Mouse (Mus musculus): ENCODE measurements around the gene Bank1. TPM values are rescaled to one million over a fixed set of nuclear protein-coding genes. Genes with fewer than 3 reads are reported as not detected.

The Bank1 gene
- polyA plus RNA-seq, 1 experiment from 2014 or later: 1.8 TPM

DNA sequence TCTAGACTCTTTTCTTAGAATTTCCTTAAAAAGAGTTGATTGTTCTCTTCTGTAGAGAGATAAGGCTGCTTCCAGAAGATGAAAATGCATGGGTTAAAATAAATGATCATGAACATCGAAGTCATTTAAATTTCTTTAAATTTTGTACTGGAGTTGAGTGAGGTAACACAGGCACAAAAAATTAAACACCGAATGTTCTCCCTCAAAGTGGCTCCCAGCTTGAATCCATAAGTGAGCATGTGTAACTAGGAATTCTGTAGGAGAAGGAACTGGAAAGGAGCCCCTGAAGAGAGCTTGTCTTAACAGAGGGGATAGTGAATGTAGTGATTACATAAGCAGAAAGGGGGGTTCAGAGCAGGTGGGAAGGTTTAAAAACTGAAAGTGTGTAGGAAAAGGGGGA, 285.8 kb downstream of the Bank1 start:
- Histone ChIP-seq H3K27ac (ENCODE audit: low read length) (no peak overlapping the region), H3K9me3 (ENCODE audit: control insufficient read depth, low read depth, low read length) (no peaks in the 10 kb centered on the region; the same call in 1 of the 2 replicates), H3K27me3 (ENCODE audit: control insufficient read depth, insufficient read depth, low read length) (no peaks in the 10 kb centered on the region), H3K36me3 (ENCODE audit: control insufficient read depth, insufficient read depth, low read length) (no peaks in the 10 kb centered on the region), H3K4me1 (ENCODE audit: control insufficient read depth, insufficient read depth, low read length) (no peaks in the 10 kb centered on the region), H3K4me3 (ENCODE audit: low read depth, low read length) (no peak overlapping the region), H3K9ac (replicated peaks; ENCODE audit: low read depth, low read length) (no peak overlapping the region), H3K4me2 (replicated peaks; ENCODE audit: low read depth, low read length) (no peak overlapping the region)
- ATAC-seq (ENCODE audit: insufficient number of reproducible peaks, insufficient read depth, low FRiP score, low read depth): no peak
- 82% methylated on average over 2 of the region's 2 CpGs for WGBS

DNA sequence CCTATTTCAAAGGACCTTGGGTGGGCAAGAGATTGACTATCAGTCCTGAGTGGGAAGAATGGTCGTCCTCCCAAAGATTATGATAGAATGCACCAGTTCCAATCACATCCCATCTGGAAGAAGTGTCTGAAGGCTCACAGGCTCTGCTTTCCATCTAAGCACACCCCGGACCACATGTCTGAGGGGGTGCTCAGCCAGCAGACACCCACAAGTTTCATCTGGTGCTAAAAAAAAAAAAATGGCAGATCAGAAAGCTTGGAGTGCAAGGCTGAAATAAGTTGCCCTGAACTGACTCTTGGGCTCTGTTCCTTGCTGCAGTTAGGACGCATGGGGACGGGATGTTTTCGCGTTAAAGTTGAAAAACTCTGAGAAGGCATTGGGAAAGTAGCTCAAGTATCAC, 286.4 kb downstream of the Bank1 start:
- ATAC-seq (ENCODE audit: insufficient number of reproducible peaks, insufficient read depth, low FRiP score, low read depth): no peak
- no peaks in the 10 kb centered on the region; the same call in 1 of the 2 replicates for H3K9me3 ChIP-seq (ENCODE audit: control insufficient read depth, low read depth, low read length)
- H3K36me3 ChIP-seq (ENCODE audit: control insufficient read depth, insufficient read depth, low read length): no peaks in the 10 kb centered on the region
- 87% methylated on average over 6 of the region's 6 CpGs for WGBS
- no peaks in the 10 kb centered on the region for H3K4me1 ChIP-seq (ENCODE audit: control insufficient read depth, insufficient read depth, low read length)
- no peak overlapping the region for H3K9ac ChIP-seq (replicated peaks; ENCODE audit: low read depth, low read length)
- no peaks in the 10 kb centered on the region for H3K27me3 ChIP-seq (ENCODE audit: control insufficient read depth, insufficient read depth, low read length)
- no peak overlapping the region for H3K27ac ChIP-seq (ENCODE audit: low read length)
- no peak overlapping the region for H3K4me3 ChIP-seq (ENCODE audit: low read depth, low read length)
- H3K4me2 ChIP-seq (replicated peaks; ENCODE audit: low read depth, low read length): no peak overlapping the region

DNA sequence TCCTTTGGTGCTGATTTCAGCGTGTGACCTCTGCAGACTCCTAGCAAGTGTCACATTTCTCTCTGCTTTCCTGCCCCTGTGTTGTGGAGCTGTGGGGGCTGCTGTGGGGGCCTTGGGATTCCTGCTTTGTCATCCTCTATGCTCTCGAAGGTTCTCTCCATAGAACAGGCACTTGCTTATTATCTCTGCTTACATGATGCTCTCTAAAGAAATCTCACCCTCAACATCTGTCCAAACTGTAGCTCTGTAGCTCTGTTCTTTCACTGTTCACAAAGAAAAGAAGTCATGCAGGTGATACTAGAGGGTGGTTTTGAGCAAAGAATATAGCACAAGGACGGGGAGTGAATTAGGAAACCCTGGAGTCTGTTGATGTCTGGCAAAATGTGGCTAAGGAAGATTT, 288.6 kb downstream of the Bank1 start:
- Histone ChIP-seq H3K4me1 (ENCODE audit: control insufficient read depth, insufficient read depth, low read length) (no peaks in the 10 kb centered on the region), H3K36me3 (ENCODE audit: control insufficient read depth, insufficient read depth, low read length) (no peaks in the 10 kb centered on the region), H3K9me3 (ENCODE audit: control insufficient read depth, low read depth, low read length) (no peaks in the 10 kb centered on the region), H3K4me2 (replicated peaks; ENCODE audit: low read depth, low read length) (no peak overlapping the region), H3K9ac (replicated peaks; ENCODE audit: low read depth, low read length) (no peak overlapping the region), H3K27me3 (ENCODE audit: control insufficient read depth, insufficient read depth, low read length) (no peaks in the 10 kb centered on the region), H3K4me3 (ENCODE audit: low read depth, low read length) (no peak overlapping the region), H3K27ac (ENCODE audit: low read length) (no peak overlapping the region)
- no peak for ATAC-seq (ENCODE audit: insufficient number of reproducible peaks, insufficient read depth, low FRiP score, low read depth)
- WGBS: 41% methylated on average over 3 of the region's 3 CpGs

DNA sequence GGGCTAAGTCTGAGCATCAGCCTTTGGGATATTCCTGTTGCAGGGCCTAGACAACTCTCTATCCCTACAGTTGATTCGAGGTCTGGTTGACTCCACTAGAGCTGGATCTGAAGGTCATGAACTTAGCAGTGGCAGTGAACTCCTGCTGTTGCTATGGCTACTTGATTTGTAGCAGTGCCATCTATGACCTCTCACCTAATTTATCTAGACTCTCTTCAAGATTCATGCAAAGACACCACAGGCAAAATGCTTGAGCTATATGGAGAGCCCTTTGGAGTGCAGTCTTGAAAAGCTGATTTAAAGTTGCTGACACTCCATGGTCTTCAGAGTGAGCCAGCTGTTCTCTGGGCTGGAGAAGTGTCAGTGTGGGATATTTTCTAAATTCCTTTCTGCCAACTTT, 290.1 kb downstream of the Bank1 start:
- ATAC-seq (ENCODE audit: insufficient number of reproducible peaks, insufficient read depth, low FRiP score, low read depth): no peak

DNA sequence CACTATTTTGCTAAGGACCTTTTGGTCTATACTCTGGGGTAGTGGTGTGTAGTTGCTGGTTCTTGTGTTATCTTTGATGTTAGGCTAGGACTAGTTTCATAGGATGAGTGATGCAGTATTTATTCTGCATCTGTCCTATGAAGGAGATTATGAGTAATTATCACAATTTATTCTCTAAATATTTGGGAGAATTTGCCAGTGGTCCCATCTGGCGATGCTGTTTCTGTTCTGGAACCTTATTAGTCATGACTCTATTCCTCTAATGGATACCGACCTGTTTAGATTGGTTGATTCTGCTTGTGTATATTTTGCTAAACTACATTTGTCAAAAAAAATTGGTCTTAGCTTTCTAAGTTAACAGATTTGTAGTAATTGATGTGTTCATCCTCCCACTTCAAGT, 301.0 kb downstream of the Bank1 start:
- no peaks in the 10 kb centered on the region for H3K27me3 ChIP-seq (ENCODE audit: control insufficient read depth, insufficient read depth, low read length)
- no peak overlapping the region for H3K9ac ChIP-seq (replicated peaks; ENCODE audit: low read depth, low read length)
- no peaks in the 10 kb centered on the region for H3K9me3 ChIP-seq (ENCODE audit: control insufficient read depth, low read depth, low read length)
- no peak overlapping the region for H3K27ac ChIP-seq (ENCODE audit: low read length)
- H3K4me1 ChIP-seq (ENCODE audit: control insufficient read depth, insufficient read depth, low read length): no peaks in the 10 kb centered on the region
- ATAC-seq (ENCODE audit: insufficient number of reproducible peaks, insufficient read depth, low FRiP score, low read depth): no peak; the same call in 1 of the 2 replicates
- WGBS: 46% methylated on average over 2 of the region's 2 CpGs
- H3K4me3 ChIP-seq (ENCODE audit: low read depth, low read length): no peak overlapping the region
- H3K36me3 ChIP-seq (ENCODE audit: control insufficient read depth, insufficient read depth, low read length): no peaks in the 10 kb centered on the region
- no peak overlapping the region for H3K4me2 ChIP-seq (replicated peaks; ENCODE audit: low read depth, low read length)

More for the DNA sequence above, 290.1 kb downstream of the Bank1 start:
- Histone ChIP-seq H3K4me2 (replicated peaks; ENCODE audit: low read depth, low read length) (no peak overlapping the region), H3K27ac (ENCODE audit: low read length) (no peak overlapping the region), H3K9me3 (ENCODE audit: control insufficient read depth, low read depth, low read length) (no peaks in the 10 kb centered on the region), H3K9ac (replicated peaks; ENCODE audit: low read depth, low read length) (no peak overlapping the region), H3K4me1 (ENCODE audit: control insufficient read depth, insufficient read depth, low read length) (no peaks in the 10 kb centered on the region), H3K36me3 (ENCODE audit: control insufficient read depth, insufficient read depth, low read length) (no peaks in the 10 kb centered on the region), H3K4me3 (ENCODE audit: low read depth, low read length) (no peak overlapping the region), H3K27me3 (ENCODE audit: control insufficient read depth, insufficient read depth, low read length) (no peaks in the 10 kb centered on the region)
- WGBS: 34% methylated on average over 1 of the region's 1 CpGs

DNA sequence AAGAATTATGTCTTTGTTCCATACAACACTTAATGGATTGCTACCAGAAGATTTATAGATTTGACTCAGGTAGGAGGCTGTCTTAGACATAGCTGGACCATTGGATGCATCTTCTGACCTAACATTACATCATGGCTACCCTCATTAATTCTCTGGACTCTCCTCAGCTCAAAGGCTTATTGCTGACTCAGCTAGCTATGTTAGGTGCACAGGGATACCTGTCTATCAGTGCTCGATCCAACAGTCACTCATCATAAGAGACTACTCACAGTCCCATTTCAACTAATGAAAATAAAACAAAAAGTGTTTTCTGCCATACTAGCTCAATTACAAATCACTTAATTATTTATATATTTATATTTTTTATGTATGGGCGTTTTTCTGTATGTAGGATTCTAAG, 308.3 kb downstream of the Bank1 start:
- no peak overlapping the region for H3K9ac ChIP-seq (replicated peaks; ENCODE audit: low read depth, low read length)
- ATAC-seq (ENCODE audit: insufficient number of reproducible peaks, insufficient read depth, low FRiP score, low read depth): no peak
- 92% methylated on average over 2 of the region's 2 CpGs for WGBS

DNA sequence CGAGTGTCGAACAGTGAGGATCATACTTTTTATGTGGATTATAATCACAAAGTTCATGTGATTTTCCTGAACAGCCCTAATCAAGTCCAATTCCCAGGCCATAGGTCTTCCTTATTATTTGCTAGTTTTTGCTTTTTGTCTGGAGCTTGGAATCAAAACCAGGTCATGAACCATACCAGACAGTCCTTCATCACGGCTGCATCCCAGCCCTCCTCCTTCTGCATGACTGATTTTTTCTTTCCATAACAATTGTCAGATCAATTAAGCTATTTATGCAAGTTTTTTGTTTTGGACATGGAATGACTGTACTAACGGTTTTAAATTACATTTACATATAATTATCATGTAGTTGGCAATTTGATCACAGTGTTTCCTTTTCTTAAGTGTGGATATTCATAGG, 315.2 kb downstream of the Bank1 start:
- ATAC-seq (ENCODE audit: insufficient number of reproducible peaks, insufficient read depth, low FRiP score, low read depth): no peak
- Histone ChIP-seq H3K4me2 (replicated peaks; ENCODE audit: low read depth, low read length) (no peak overlapping the region), H3K36me3 (ENCODE audit: control insufficient read depth, insufficient read depth, low read length) (no peaks in the 10 kb centered on the region), H3K9ac (replicated peaks; ENCODE audit: low read depth, low read length) (no peak overlapping the region), H3K27me3 (ENCODE audit: control insufficient read depth, insufficient read depth, low read length) (no peaks in the 10 kb centered on the region), H3K4me1 (ENCODE audit: control insufficient read depth, insufficient read depth, low read length) (peaks cover 12% of the 10 kb centered on the region), H3K4me3 (ENCODE audit: low read depth, low read length) (no peak overlapping the region), H3K27ac (ENCODE audit: low read length) (no peak overlapping the region), H3K9me3 (ENCODE audit: control insufficient read depth, low read depth, low read length) (no peaks in the 10 kb centered on the region)
- 88% methylated on average over 4 of the region's 4 CpGs for WGBS

More for the DNA sequence above, 308.3 kb downstream of the Bank1 start:
- Histone ChIP-seq H3K4me1 (ENCODE audit: control insufficient read depth, insufficient read depth, low read length) (no peaks in the 10 kb centered on the region), H3K4me2 (replicated peaks; ENCODE audit: low read depth, low read length) (no peak overlapping the region), H3K27ac (ENCODE audit: low read length) (no peak overlapping the region), H3K4me3 (ENCODE audit: low read depth, low read length) (no peak overlapping the region), H3K36me3 (ENCODE audit: control insufficient read depth, insufficient read depth, low read length) (no peaks in the 10 kb centered on the region), H3K27me3 (ENCODE audit: control insufficient read depth, insufficient read depth, low read length) (no peaks in the 10 kb centered on the region), H3K9me3 (ENCODE audit: control insufficient read depth, low read depth, low read length) (no peaks in the 10 kb centered on the region)

DNA sequence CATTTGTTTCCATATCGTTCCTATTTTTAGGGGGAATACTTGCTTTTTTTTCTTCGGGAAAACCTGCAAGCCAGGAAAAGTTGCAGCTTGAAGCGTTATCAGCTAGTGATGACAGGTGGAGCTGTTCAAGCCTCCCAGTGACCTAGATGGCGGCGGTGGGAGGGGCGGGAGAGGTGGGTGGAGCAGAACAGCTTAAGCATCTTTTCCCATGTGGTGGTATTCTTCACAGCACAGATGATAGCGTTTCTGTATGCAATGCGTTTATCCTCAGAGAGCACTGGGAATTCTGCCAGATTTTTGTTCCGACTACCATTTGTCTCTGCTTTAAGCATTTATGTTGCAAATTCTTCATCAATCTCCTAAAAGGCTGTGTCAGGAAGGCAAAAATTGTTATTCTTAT, 318.0 kb downstream of the Bank1 start:
- Histone ChIP-seq H3K27ac (ENCODE audit: low read length) (no peak overlapping the region), H3K4me2 (replicated peaks; ENCODE audit: low read depth, low read length) (peak overlapping the region; percentile 22; the same call in 1 of the 2 replicates)
- ATAC-seq (ENCODE audit: insufficient number of reproducible peaks, insufficient read depth, low FRiP score, low read depth): peak; percentile 84; the same call in 1 of the 2 replicates

DNA sequence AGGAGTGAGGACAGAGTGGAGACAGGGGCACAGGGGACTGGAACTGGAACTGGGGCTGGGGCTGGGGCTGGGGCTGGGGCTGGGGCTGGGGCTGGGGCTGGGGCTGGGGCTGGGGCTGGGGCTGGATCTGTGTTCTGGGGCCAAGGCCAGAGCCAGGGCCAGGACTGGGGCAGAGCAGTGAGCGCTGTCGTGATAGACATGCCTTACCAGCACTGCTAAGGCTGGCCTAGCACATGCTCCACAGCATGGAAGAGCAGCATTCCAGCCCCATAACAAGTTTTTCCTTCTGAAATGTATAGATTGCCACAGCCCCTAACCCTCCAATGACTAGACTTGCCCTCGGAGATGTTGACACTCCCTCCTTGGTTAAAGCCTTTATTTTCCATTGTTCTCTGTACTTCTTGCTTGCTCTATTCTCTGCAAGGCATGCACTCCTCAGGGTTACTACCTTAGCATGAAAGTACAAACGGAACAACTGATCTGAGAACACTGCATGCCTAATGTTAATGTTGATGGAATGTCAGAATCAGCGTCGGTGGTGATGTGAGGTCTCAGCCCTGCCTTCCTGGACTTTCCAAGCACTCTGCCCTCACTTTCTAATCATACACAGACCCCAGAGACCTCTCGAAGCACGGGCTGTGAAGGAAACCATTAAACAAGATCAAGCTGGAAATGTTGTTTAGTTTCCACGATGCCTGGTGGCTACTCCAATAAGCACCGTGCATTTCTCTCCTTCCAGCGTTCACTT, 318.6 kb downstream of the Bank1 start:
- H3K4me2 ChIP-seq (replicated peaks; ENCODE audit: low read depth, low read length): peak overlapping the region; percentile 22; the same call in 1 of the 2 replicates
- no peak overlapping the region for H3K9ac ChIP-seq (replicated peaks; ENCODE audit: low read depth, low read length)
- peaks cover 12% of the 10 kb centered on the region for H3K4me1 ChIP-seq (ENCODE audit: control insufficient read depth, insufficient read depth, low read length)
- H3K9me3 ChIP-seq (ENCODE audit: control insufficient read depth, low read depth, low read length): no peaks in the 10 kb centered on the region
- H3K27me3 ChIP-seq (ENCODE audit: control insufficient read depth, insufficient read depth, low read length): no peaks in the 10 kb centered on the region
- H3K27ac ChIP-seq (ENCODE audit: low read length): peak overlapping the region; percentile 45; the same call in 1 of the 2 replicates
- ATAC-seq (ENCODE audit: insufficient number of reproducible peaks, insufficient read depth, low FRiP score, low read depth): no peak
- H3K36me3 ChIP-seq (ENCODE audit: control insufficient read depth, insufficient read depth, low read length): no peaks in the 10 kb centered on the region
- 23% methylated on average over 11 of the region's 11 CpGs for WGBS
- H3K4me3 ChIP-seq (ENCODE audit: low read depth, low read length): no peak overlapping the region

More for the DNA sequence above, 318.0 kb downstream of the Bank1 start:
- Histone ChIP-seq H3K9me3 (ENCODE audit: control insufficient read depth, low read depth, low read length) (no peaks in the 10 kb centered on the region), H3K4me3 (ENCODE audit: low read depth, low read length) (no peak overlapping the region), H3K27me3 (ENCODE audit: control insufficient read depth, insufficient read depth, low read length) (no peaks in the 10 kb centered on the region), H3K4me1 (ENCODE audit: control insufficient read depth, insufficient read depth, low read length) (peaks cover 12% of the 10 kb centered on the region), H3K36me3 (ENCODE audit: control insufficient read depth, insufficient read depth, low read length) (no peaks in the 10 kb centered on the region), H3K9ac (replicated peaks; ENCODE audit: low read depth, low read length) (no peak overlapping the region)
- 10% methylated on average over 9 of the region's 9 CpGs for WGBS

Measured in stomach, embryonic 14.5 days (tissue).